Mouse (Mus musculus): Measurements from ENCODE around the gene Tmie. TPM values are rescaled to one million over a fixed set of nuclear protein-coding genes. Genes with fewer than 3 reads are reported as not detected.
A peak's percentile ranks its signal among the peaks of the same experiment; 100 is the strongest.

Tmie gene
- polyA plus RNA-seq, 2 experiments: 0.52 to 0.85 TPM

GRCm38 (mm10) chr9:110887388-110888303, 7.7 kb upstream of the Tmie start:
- Histone ChIP-seq H3K4me1 (ENCODE audit: control insufficient read depth, insufficient read depth, low read length) (no peaks in the 10 kb centered on the region), H3K27ac (replicated peaks; ENCODE audit: low read depth, low read length) (no peak overlapping the region), H3K36me3 (ENCODE audit: control insufficient read depth, insufficient read depth, low read length) (no peaks in the 10 kb centered on the region)

GRCm38 (mm10) chr9:110881953-110882352, 2.0 kb upstream of the Tmie start:
- no peak for DNase-seq (ENCODE audit: low spot score)
- H3K36me3 ChIP-seq (ENCODE audit: control insufficient read depth, insufficient read depth, low read length): no peaks in the 10 kb centered on the region
- H3K4me1 ChIP-seq (ENCODE audit: control insufficient read depth, insufficient read depth, low read length): peaks cover 12% of the 10 kb centered on the region; the same call in 1 of the 2 replicates
- TF ChIP-seq POLR2A (IDR thresholded peaks at IDR 0.05; ENCODE audit: borderline replicate concordance, extremely low read depth, insufficient read depth, insufficient read length): no peak
- H3K9me3 ChIP-seq (ENCODE audit: control insufficient read depth, low read length): no peaks in the 10 kb centered on the region
- H3K27me3 ChIP-seq (ENCODE audit: control insufficient read depth, insufficient read depth, low read length): peaks cover 11% of the 10 kb centered on the region; the same call in 1 of the 2 replicates
- H3K4me2 ChIP-seq (replicated peaks; ENCODE audit: low read depth, low read length, severe bottlenecking): no peak overlapping the region
- no peak for ATAC-seq (ENCODE audit: low FRiP score, low read depth)
- no peak overlapping the region for H3K27ac ChIP-seq (replicated peaks; ENCODE audit: low read depth, low read length)
- 61% methylated on average over 7 of the region's 7 CpGs for WGBS
- no peak overlapping the region for H3K4me3 ChIP-seq (replicated peaks; ENCODE audit: low read length)
- no peak overlapping the region for H3K9ac ChIP-seq (ENCODE audit: low read depth, low read length, severe bottlenecking)

More at GRCm38 (mm10) chr9:110887388-110888303, 7.7 kb upstream of the Tmie start:
- DNase-seq (ENCODE audit: low spot score) (no peak), ATAC-seq (ENCODE audit: low FRiP score, low read depth) (no peak)
- Histone ChIP-seq H3K27me3 (ENCODE audit: control insufficient read depth, insufficient read depth, low read length) (no peaks in the 10 kb centered on the region), H3K9me3 (ENCODE audit: control insufficient read depth, low read length) (no peaks in the 10 kb centered on the region), H3K9ac (ENCODE audit: low read depth, low read length, severe bottlenecking) (no peak overlapping the region), H3K4me2 (replicated peaks; ENCODE audit: low read depth, low read length, severe bottlenecking) (no peak overlapping the region), H3K4me3 (replicated peaks; ENCODE audit: low read length) (no peak overlapping the region)
- WGBS: 59% methylated on average over 9 of the region's 9 CpGs
- no peak for TF ChIP-seq POLR2A (IDR thresholded peaks at IDR 0.05; ENCODE audit: borderline replicate concordance, extremely low read depth, insufficient read depth, insufficient read length)

GRCm38 (mm10) chr9:110880772-110881171, 859 bp upstream of the Tmie start:
- Histone ChIP-seq H3K4me2 (replicated peaks; ENCODE audit: low read depth, low read length, severe bottlenecking) (peak overlapping the region; percentile 93), H3K27ac (replicated peaks; ENCODE audit: low read depth, low read length) (no peak overlapping the region), H3K4me1 (ENCODE audit: control insufficient read depth, insufficient read depth, low read length) (peaks cover 12% of the 10 kb centered on the region; the same call in 1 of the 2 replicates), H3K36me3 (ENCODE audit: control insufficient read depth, insufficient read depth, low read length) (no peaks in the 10 kb centered on the region), H3K9ac (ENCODE audit: low read depth, low read length, severe bottlenecking) (peak overlapping the region; percentile 57; the same call in 1 of the 2 replicates), H3K4me3 (replicated peaks; ENCODE audit: low read length) (peak overlapping the region; percentile 58), H3K9me3 (ENCODE audit: control insufficient read depth, low read length) (no peaks in the 10 kb centered on the region), H3K27me3 (ENCODE audit: control insufficient read depth, insufficient read depth, low read length) (peaks cover 11% of the 10 kb centered on the region; the same call in 1 of the 2 replicates)
- DNase-seq (ENCODE audit: low spot score) (no peak), ATAC-seq (ENCODE audit: low FRiP score, low read depth) (no peak)
- TF ChIP-seq POLR2A (IDR thresholded peaks at IDR 0.05; ENCODE audit: borderline replicate concordance, extremely low read depth, insufficient read depth, insufficient read length): no peak
- 68% methylated on average over 4 of the region's 4 CpGs for WGBS

- H3K4me1 ChIP-seq (ENCODE audit: control insufficient read depth, insufficient read depth, low read length): peaks cover 18% of the 10 kb centered on the region
- peaks cover 12% of the 10 kb centered on the region; the same call in 1 of the 2 replicates for H3K27me3 ChIP-seq (ENCODE audit: control insufficient read depth, insufficient read depth, low read length)
- no peak within 1 kb of the TSS for H3K27ac ChIP-seq (replicated peaks; ENCODE audit: low read depth, low read length)
- no peak for TF ChIP-seq POLR2A (IDR thresholded peaks at IDR 0.05; ENCODE audit: borderline replicate concordance, extremely low read depth, insufficient read depth, insufficient read length)
- H3K9ac ChIP-seq (ENCODE audit: low read depth, low read length, severe bottlenecking): peak within 1 kb of the TSS; percentile 57
- DNase-seq (ENCODE audit: low spot score) (no peak), ATAC-seq (ENCODE audit: low FRiP score, low read depth) (0 out of 2 replicates have a peak, but pooled peaks have one; percentile 3)
- H3K4me3 ChIP-seq (replicated peaks; ENCODE audit: low read length): peak within 1 kb of the TSS; percentile 58
- WGBS: 11% methylated on average over 12 of the region's 12 CpGs
- peak within 1 kb of the TSS; percentile 93 for H3K4me2 ChIP-seq (replicated peaks; ENCODE audit: low read depth, low read length, severe bottlenecking)
- no peaks in the 10 kb centered on the region for H3K9me3 ChIP-seq (ENCODE audit: control insufficient read depth, low read length)
- no peaks in the 10 kb centered on the region for H3K36me3 ChIP-seq (ENCODE audit: control insufficient read depth, insufficient read depth, low read length)
Observed at GRCm38 (mm10) chr9:110879191-110879920, 557 bp downstream of the Tmie start, which contains the start of gene Als2cl. Als2cl (plus strand) TSS chr9:110879870.

- Histone ChIP-seq H3K27ac (replicated peaks; ENCODE audit: low read depth, low read length) (no peak overlapping the region), H3K9ac (ENCODE audit: low read depth, low read length, severe bottlenecking) (no peak overlapping the region), H3K4me3 (replicated peaks; ENCODE audit: low read length) (no peak overlapping the region), H3K4me1 (ENCODE audit: control insufficient read depth, insufficient read depth, low read length) (peaks cover 26% of the 10 kb centered on the region), H3K36me3 (ENCODE audit: control insufficient read depth, insufficient read depth, low read length) (no peaks in the 10 kb centered on the region), H3K9me3 (ENCODE audit: control insufficient read depth, low read length) (no peaks in the 10 kb centered on the region), H3K27me3 (ENCODE audit: control insufficient read depth, insufficient read depth, low read length) (peaks cover 27% of the 10 kb centered on the region), H3K4me2 (replicated peaks; ENCODE audit: low read depth, low read length, severe bottlenecking) (no peak overlapping the region)
- TF ChIP-seq POLR2A (IDR thresholded peaks at IDR 0.05; ENCODE audit: borderline replicate concordance, extremely low read depth, insufficient read depth, insufficient read length): no peak
- WGBS: 83% methylated on average over 5 of the region's 5 CpGs
- ATAC-seq (ENCODE audit: low FRiP score, low read depth): no peak
- DNase-seq (ENCODE audit: low spot score): no peak
Observed at GRCm38 (mm10) chr9:110877888-110878287, 2.0 kb downstream of the Tmie start.

Data from limb, embryonic 14.5 days (tissue).